Mouse (Mus musculus) liver, embryonic 14.5 days (tissue): Measurements from ENCODE around the gene Trp73. TPM values are rescaled to one million over a fixed set of nuclear protein-coding genes. Genes with fewer than 3 reads are reported as not detected.

Source experiments
- ATAC-seq: fragments of 200-750 bp; cut with Nextera tagmentation; 2 replicates; pipeline ENCODE4 v1.8.0; 2017; ENCODE audit warnings: moderate number of reproducible peaks, mild to moderate bottlenecking, moderate library complexity; ENCODE audit not compliant: insufficient read depth
- DNase-seq, 3 experiments: peaks; one replicate each; pipeline ENCODE4 v3.0.0-alpha.2; 2012 to 2013; ENCODE audit warnings: low read depth in 3 of 3, low spot score in 3 of 3
- H3K27ac ChIP-seq: fragments of 300-500 bp; sonication (generic); 2 replicates; pipeline ENCODE4 v1.5.1; 2014; ENCODE audit warnings: moderate library complexity, mild to moderate bottlenecking, control low read depth, inconsistent platforms
- H3K27me3 ChIP-seq: fragments of 300-500 bp; sonication (generic); 2 replicates; pipeline ENCODE4 v1.6.1; 2014; ENCODE audit warnings: mild to moderate bottlenecking, low read length, moderate library complexity; ENCODE audit not compliant: control insufficient read depth, insufficient read depth
- H3K36me3 ChIP-seq: fragments of 300-500 bp; sonication (generic); replicated peaks from 2 replicates; pipeline ENCODE4 v1.6.1; 2014; ENCODE audit warnings: low read depth; ENCODE audit not compliant: control insufficient read depth, insufficient read depth
- H3K4me1 ChIP-seq, 2 experiments: fragments of 200-500 bp in 1 of 2; fragments of 300-500 bp in 1 of 2; sonication (generic) in 1 of 2; replicated peaks; 2 replicates each; pipeline ENCODE4 v1.6.1; 2012 to 2014; ENCODE audit warnings: antibody characterized with exemption in 1 of 2, inconsistent platforms in 1 of 2, low read length in 1 of 2; ENCODE audit not compliant: control insufficient read depth in 2 of 2, insufficient read depth in 2 of 2
- H3K4me2 ChIP-seq: fragments of 300-500 bp; sonication (generic); 2 replicates; pipeline ENCODE4 v1.6.1; 2014; ENCODE audit warnings: low read depth, mild to moderate bottlenecking, control low read depth, moderate library complexity
- H3K4me3 ChIP-seq, 2 experiments: fragments of 200-500 bp in 1 of 2; fragments of 300-500 bp in 1 of 2; sonication (generic) in 1 of 2; 2 replicates each; pipeline ENCODE4 v1.5.1; 2012 to 2014; ENCODE audit warnings: low read depth in 2 of 2, low read length in 2 of 2, mild to moderate bottlenecking in 2 of 2, control low read depth in 1 of 2, inconsistent platforms in 1 of 2, moderate library complexity in 1 of 2; ENCODE audit not compliant: insufficient read depth in 1 of 2
- H3K9ac ChIP-seq: fragments of 300-500 bp; sonication (generic); replicated peaks from 2 replicates; pipeline ENCODE4 v1.6.1; 2014; ENCODE audit warnings: mild to moderate bottlenecking, control low read depth, moderate library complexity
- H3K9me3 ChIP-seq: fragments of 300-500 bp; sonication (generic); 2 replicates; pipeline ENCODE4 v1.6.1; 2016; ENCODE audit warnings: low read length, mixed read lengths; ENCODE audit not compliant: control insufficient read depth
- CTCF ChIP-seq: IDR thresholded peaks from 2 replicates; pipeline ENCODE4 v1.5.1; 2016; ENCODE audit warnings: antibody characterized with exemption, low read depth, control low read depth
- EP300 ChIP-seq: IDR thresholded peaks from 2 replicates; pipeline ENCODE4 v1.6.1; 2016; ENCODE audit warnings: antibody characterized with exemption, low read depth
- WGBS: fragments of 180-500 bp; shearing (Covaris S2); extraction: QIAGEN DNeasy Blood & Tissue Kit; methylation state at CpG from one replicate; pipeline ENCODE4 v1.1.7; 2014; ENCODE audit not compliant: insufficient replicate concordance; 5-methylcytosine and 5-hydroxymethylcytosine counted together
- polyA plus RNA-seq, 2 experiments: library from polyadenylated mRNA; depleted of rRNA in 1 of 2; stranded (reverse) in 1 of 2; unstranded in 1 of 2; fragments of >200 nt; fragmentation: Nextera tagmentation in 1 of 2; extraction: Ambion mirVana in 1 of 2; gene quantifications; 2 replicates each; pipeline versions ENCODE4 v1.2.1 to v1.2.3; 2012 to 2014

Gene Trp73
- polyA plus RNA-seq, 2 experiments, result 0.01 to 0.06 TPM

DNA sequence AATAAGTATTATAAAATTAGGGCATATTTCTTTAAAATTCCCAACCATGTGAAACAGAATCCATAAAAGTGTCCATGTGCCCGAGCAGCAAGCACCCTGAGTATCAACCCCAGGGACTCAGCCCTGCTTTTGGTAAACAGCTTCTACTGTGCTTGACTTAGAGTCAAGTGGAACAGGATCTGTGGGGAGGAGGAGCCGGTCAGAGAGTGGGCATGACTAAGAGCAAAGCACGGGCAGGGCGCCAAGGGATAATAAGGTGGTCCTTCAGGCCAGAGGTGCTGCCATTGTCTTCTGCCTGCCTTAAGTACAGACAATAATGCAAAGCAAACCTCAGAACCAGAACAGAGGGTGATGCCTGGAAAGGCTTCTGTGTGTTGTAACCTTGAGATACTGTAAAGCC, 132.2 kb downstream of the Trp73 start:
- Histone ChIP-seq H3K9ac (no peak overlapping the region), H3K27me3 (no peaks in the 10 kb centered on the region), H3K4me1 (peaks cover 5 to 9% of the 10 kb centered on the region in 2 experiments), H3K27ac (no peak overlapping the region), H3K36me3 (no peaks in the 10 kb centered on the region), H3K4me3 (no peak overlapping the region), H3K9me3 (no peaks in the 10 kb centered on the region), H3K4me2 (no peak overlapping the region)
- no peak for DNase-seq
- ATAC-seq, result no peak
- WGBS, result 69% methylated on average over 4 of the region's 4 CpGs
- TF ChIP-seq EP300, result no peak
- no peak for TF ChIP-seq CTCF

DNA sequence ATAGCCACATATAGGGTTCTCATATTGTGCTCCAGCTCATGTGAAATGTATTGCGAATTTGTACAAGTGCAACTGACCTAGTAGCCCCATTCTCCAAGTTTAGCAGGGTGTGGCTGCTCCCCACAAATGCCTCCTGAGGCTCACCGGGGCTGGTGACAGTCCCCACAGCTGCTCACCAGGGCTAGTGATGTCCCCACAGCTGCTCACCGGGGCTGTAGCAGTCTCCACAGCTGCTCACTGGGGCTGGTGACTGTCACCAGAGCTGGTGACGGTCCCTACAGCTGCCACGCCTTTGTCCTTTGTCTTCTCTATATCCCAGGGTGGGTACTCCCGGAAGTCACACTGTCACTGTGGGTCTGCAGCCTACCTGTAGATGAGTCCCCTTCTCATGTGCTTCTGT, 133.7 kb downstream of the Trp73 start:
- Histone ChIP-seq H3K4me3 (no peak overlapping the region), H3K27ac (no peak overlapping the region), H3K27me3 (no peaks in the 10 kb centered on the region), H3K9ac (no peak overlapping the region), H3K36me3 (no peaks in the 10 kb centered on the region), H3K4me2 (no peak overlapping the region), H3K9me3 (no peaks in the 10 kb centered on the region), H3K4me1 (peaks cover under 1 to 6% of the 10 kb centered on the region in 2 experiments; a peak in 3 of 4 replicates)
- DNase-seq, result no peak
- no peak for TF ChIP-seq CTCF
- TF ChIP-seq EP300, result no peak
- WGBS, result 79% methylated on average over 6 of the region's 6 CpGs
- no peak for ATAC-seq

Other genes with a start within 250 kb of the Trp73 start
- 26.6 and 30.3 TPM in 2 replicates for gene A430005L14Rik, start 183.0 kb downstream of the Trp73 start, polyA plus RNA-seq (2012; rRNA removed)
- 57.9 and 61.5 TPM in 2 replicates for gene A430005L14Rik, start 183.0 kb downstream of the Trp73 start, polyA plus RNA-seq (2014; fragmentation: Nextera tagmentation; extraction: Ambion mirVana)
- gene Dffb, start 165.1 kb downstream of the Trp73 start, polyA plus RNA-seq (2012; rRNA removed), result 8.0 and 8.6 TPM in 2 replicates
- gene Dffb, start 165.1 kb downstream of the Trp73 start, polyA plus RNA-seq (2014; fragmentation: Nextera tagmentation; extraction: Ambion mirVana), result 5.8 and 6.1 TPM in 2 replicates
- 3.3 and 3.9 TPM in 2 replicates for gene Cep104, start 165.0 kb downstream of the Trp73 start, polyA plus RNA-seq (2012; rRNA removed)
- 5.1 and 6.3 TPM in 2 replicates for gene Cep104, start 165.0 kb downstream of the Trp73 start, polyA plus RNA-seq (2014; fragmentation: Nextera tagmentation; extraction: Ambion mirVana)
- 20.8 and 23.6 TPM in 2 replicates for gene Lrrc47, start 128.5 kb downstream of the Trp73 start, polyA plus RNA-seq (2012; rRNA removed)
- gene Lrrc47, start 128.5 kb downstream of the Trp73 start, polyA plus RNA-seq (2014; fragmentation: Nextera tagmentation; extraction: Ambion mirVana), result 13.2 and 15.1 TPM in 2 replicates
- 224 and 276 TPM in 2 replicates for gene Smim1, start 114.0 kb downstream of the Trp73 start, polyA plus RNA-seq (2012; rRNA removed)
- gene Smim1, start 114.0 kb downstream of the Trp73 start, polyA plus RNA-seq (2014; fragmentation: Nextera tagmentation; extraction: Ambion mirVana), result 446 and 452 TPM in 2 replicates
- not detected in 2 replicates for gene Ccdc27, start 97.5 kb downstream of the Trp73 start, polyA plus RNA-seq (2012; rRNA removed)
- not detected in 2 replicates for gene Ccdc27, start 97.5 kb downstream of the Trp73 start, polyA plus RNA-seq (2014; fragmentation: Nextera tagmentation; extraction: Ambion mirVana)
- gene Wrap73, start 2.2 kb upstream of the Trp73 start, polyA plus RNA-seq (2012; rRNA removed), result 15.8 and 19.6 TPM in 2 replicates
- gene Wrap73, start 2.2 kb upstream of the Trp73 start, polyA plus RNA-seq (2014; fragmentation: Nextera tagmentation; extraction: Ambion mirVana), result 25.9 and 26.2 TPM in 2 replicates
- 57.9 and 72.6 TPM in 2 replicates for gene Tprgl, start 20.5 kb upstream of the Trp73 start, polyA plus RNA-seq (2012; rRNA removed)
- 153 and 166 TPM in 2 replicates for gene Tprgl, start 20.5 kb upstream of the Trp73 start, polyA plus RNA-seq (2014; fragmentation: Nextera tagmentation; extraction: Ambion mirVana)
- 0.77 and 1.1 TPM in 2 replicates for gene Megf6, start 30.5 kb upstream of the Trp73 start, polyA plus RNA-seq (2012; rRNA removed)
- 0.83 and 1.0 TPM in 2 replicates for gene Megf6, start 30.5 kb upstream of the Trp73 start, polyA plus RNA-seq (2014; fragmentation: Nextera tagmentation; extraction: Ambion mirVana)
- gene Arhgef16, start 161.5 kb upstream of the Trp73 start, polyA plus RNA-seq (2012; rRNA removed), result 2.5 and 2.8 TPM in 2 replicates
- 3.6 and 4.3 TPM in 2 replicates for gene Arhgef16, start 161.5 kb upstream of the Trp73 start, polyA plus RNA-seq (2014; fragmentation: Nextera tagmentation; extraction: Ambion mirVana)
- gene B230104I21Rik, start 195.9 kb upstream of the Trp73 start, polyA plus RNA-seq (2012; rRNA removed), result not detected in 2 replicates
- gene B230104I21Rik, start 195.9 kb upstream of the Trp73 start, polyA plus RNA-seq (2014; fragmentation: Nextera tagmentation; extraction: Ambion mirVana), result not detected in 2 replicates